Mouse (Mus musculus): Measurements from ENCODE around the gene Igf2bp2.
A peak's percentile ranks its signal among the peaks of the same experiment; 100 is the strongest.

The Igf2bp2 gene

DNA sequence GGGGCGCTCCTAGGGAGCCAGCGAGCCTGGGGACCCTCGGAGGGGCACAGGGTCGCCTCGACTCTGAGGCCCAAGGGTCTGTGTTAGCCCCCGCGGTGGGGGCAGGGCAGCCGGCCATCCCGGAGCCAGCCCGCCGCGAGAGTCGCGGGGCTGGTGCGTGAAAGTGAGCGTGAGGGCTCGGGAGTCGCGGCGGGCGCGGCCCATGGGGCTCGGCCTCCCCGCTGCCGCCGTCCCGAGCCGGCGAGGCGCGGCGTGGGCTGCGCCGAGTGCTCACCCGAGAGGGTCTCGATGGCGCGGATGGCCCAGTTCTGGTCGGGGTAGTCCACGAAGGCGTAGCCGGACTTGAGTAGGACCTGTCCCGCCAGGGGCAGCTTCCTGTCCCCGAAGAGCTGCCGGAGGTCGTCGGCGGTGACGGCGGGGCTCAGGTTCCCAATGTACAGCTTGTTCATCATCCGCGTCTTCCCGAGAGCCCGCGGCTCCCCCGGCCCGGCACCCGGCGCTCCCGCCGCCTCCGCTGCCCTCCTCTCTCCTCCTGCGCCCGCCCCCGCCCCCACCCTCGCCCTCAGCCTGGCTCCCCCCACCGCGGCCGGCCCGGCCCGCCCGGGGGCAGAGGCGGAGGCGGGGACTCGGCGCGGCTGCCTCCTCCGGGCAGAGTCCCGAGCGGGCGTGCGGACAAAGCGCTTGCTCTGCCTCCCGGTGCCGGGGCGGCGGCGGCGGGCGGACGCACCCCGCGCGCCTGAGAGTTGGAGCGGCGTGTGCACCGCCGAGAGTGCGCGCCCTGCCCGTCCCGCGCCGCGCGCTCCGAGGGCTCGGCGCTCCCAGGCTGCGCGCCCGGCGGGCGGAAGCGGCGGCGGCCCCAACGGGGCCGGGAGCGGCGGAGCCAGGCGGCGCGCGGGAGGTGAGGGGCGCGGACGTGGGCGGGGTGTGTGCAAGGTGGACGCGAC lies at the start of gene Igf2bp2:
Gene Igf2bp2, minus strand, starts transcription at position 788 of the 944 bp plus-strand sequence.
- DNase-seq (ENCODE audit: low read depth, low spot score): peak; percentile 64

- DNase-seq (ENCODE audit: low read depth, low spot score): no peak
Observed at GRCm38 (mm10) chr16:22203501-22203900, 40.4 kb upstream of the Igf2bp2 start.

DNA sequence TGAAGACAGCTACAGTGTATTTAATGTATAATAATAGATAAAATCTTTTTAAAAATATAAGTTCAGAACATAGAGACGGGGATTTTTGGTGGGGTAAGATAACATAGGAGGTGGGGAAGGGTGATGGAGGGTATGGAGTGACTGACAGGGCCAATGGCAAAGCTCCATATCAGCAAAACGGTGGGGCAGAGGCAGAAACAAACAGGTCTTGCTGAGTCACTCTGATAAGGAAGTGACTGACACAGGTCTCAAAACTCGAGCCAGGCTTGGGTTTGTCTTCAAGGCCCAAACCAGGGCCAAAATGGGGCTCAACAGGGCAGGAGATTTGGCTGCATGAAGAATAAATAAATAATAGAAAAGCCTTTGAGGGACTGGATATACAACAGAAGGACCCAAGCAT lies 38.8 kb upstream of the Igf2bp2 start:
- peak; percentile 44 for DNase-seq (ENCODE audit: low read depth, low spot score)

- peak; percentile 22 for DNase-seq (ENCODE audit: low read depth, low spot score)
Observed at GRCm38 (mm10) chr16:22200476-22200875, 37.4 kb upstream of the Igf2bp2 start.

- no peak for DNase-seq (ENCODE audit: low read depth, low spot score)
Observed at GRCm38 (mm10) chr16:22187366-22187765, 24.3 kb upstream of the Igf2bp2 start.

- no peak for DNase-seq (ENCODE audit: low read depth, low spot score)
Observed at GRCm38 (mm10) chr16:22185411-22185810, 22.3 kb upstream of the Igf2bp2 start.

DNA sequence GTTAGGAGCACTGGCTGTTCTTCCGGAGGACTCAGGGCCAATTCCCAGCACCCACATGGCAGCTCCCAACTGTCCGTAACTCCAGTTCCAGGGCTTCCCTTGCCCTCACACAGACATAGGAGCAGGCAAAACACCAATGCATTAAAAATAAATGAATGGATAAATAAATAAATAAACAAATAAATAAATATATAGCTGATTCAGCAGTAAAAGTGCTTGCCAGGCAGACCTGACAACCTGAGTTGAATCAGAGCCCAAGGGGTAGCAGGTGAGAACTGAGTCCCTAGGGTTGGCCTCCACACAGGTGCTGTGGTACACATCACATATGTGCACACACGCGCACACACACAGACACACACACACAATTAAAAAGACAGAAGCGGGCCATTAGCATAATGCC lies 21.0 kb upstream of the Igf2bp2 start:
- no peak for DNase-seq (ENCODE audit: low read depth, low spot score)

GRCm38 (mm10) chr16:22182286-22182685 lies 19.2 kb upstream of the Igf2bp2 start:
- DNase-seq (ENCODE audit: low read depth, low spot score): peak; percentile 88

GRCm38 (mm10) chr16:22178793-22179192 lies 15.7 kb upstream of the Igf2bp2 start:
- DNase-seq (ENCODE audit: low read depth, low spot score): no peak

- DNase-seq (ENCODE audit: low read depth, low spot score): no peak
Observed at GRCm38 (mm10) chr16:22177999-22178398, 14.9 kb upstream of the Igf2bp2 start.

GRCm38 (mm10) chr16:22168731-22169130 lies 5.6 kb upstream of the Igf2bp2 start:
- DNase-seq (ENCODE audit: low read depth, low spot score): no peak

DNA sequence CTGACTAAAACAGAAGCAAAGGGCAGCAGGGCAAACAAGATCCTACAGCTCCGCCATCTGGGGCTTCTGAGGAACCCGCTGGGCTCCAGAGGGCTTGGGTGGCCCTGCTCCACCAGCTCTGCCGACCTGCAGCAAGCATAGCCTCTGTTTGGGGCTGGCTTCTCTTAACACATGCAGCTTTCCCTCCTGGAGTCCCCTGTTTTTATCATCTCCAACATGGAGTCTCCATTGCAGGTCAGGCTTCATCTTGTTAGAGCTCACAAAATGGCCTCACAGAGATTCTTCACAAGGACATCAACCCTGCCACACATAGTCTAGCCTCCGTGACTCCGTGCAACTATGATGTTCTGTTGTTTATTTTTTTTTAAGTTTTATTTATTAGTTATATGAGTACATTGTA lies 2.5 kb upstream of the Igf2bp2 start:
- no peak for DNase-seq (ENCODE audit: low read depth, low spot score)

DNA sequence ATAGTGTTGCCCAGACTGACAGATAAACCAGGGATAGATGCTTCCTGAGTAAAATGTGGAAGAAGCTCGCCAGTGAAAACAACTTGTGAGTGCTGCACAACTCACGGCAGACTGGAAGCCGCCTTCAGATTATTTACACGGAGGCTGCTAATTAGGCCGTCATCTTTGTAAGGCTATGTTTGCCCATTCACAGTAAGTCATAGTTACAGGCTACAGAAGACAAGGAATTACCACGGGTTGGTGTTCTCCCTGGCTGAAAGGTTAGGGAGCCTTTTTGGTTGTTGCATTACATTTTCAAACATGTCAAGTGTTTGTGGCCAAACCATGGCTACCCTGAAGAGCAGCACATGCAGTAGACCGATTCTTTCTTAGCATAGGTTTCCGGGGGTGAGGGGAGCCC lies 1.3 kb upstream of the Igf2bp2 start:
- no peak for DNase-seq (ENCODE audit: low read depth, low spot score)

DNA sequence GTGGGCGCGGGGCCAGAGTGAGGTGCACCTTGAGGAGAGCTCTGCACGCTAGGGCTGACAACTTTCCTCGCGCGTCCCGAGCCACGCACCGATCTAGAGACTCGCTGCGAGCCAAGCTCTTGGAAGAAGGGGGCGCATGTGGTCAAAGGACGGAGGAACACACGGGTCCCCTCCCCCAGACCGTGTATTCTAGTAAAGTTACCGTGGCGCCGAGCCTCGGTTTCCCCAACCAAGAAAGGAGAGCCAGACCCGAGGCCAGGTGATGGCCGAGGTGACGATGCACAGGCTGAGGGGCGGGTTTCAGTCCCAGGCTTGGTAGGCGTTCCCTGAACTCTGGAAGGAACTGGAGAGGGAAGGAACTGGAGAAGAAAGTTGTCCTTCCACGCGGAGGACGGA lies 355 bp upstream of the Igf2bp2 start:
- DNase-seq (ENCODE audit: low read depth, low spot score): peak; percentile 84

DNA sequence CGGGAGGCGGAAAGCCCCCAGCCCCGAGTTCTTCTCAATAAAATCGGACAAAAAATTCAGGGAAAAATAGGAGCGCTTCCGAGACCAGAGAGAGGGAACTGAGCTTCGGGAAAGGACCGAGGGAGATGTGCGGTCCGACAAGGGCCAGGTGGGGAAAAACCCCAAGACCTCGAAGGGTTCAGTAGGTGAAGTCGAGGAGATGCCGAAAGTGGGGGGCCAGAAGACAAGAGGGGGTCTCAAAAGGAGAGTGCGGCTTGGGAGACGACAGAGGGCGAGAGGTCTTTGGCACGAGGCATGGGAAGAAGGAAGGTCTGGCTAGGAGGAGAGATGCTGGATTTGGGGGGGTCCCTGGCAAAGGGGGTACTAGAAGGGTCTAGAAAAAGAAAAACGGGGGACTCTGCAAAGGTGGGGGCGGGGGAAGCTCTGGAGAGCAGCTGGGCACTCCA lies 1.0 kb downstream of the Igf2bp2 start:
- DNase-seq (ENCODE audit: low read depth, low spot score): peak; percentile 52

GRCm38 (mm10) chr16:22161351-22162065 lies 1.6 kb downstream of the Igf2bp2 start:
- peak; percentile 54 for DNase-seq (ENCODE audit: low read depth, low spot score)

GRCm38 (mm10) chr16:22160386-22161145 lies 2.5 kb downstream of the Igf2bp2 start:
- DNase-seq (ENCODE audit: low read depth, low spot score): peak; percentile 36

DNA sequence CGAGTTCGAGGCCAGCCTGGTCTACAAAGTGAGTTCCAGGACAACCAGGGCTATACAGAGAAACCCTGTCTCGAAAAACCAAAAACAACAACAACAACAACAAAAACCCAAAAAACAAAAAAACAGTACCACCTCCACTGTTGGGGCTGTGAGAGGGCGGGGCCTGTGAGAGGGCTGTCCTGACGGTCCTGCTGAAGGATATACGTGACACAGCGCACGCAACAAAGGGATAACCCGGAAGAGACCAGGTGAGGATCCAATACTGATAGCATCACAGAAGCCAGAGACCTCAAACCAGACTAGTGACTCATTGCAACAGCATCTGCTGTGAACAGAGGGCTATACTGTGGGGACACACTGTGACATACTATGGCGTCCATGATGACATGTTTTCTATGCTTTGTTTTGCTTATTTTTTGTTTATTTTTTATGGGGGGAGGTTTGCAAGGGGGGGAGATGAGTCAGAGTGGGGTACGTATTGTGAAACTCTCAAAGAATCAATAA lies 10.1 kb downstream of the Igf2bp2 start:
- DNase-seq (ENCODE audit: low read depth, low spot score): peak; percentile 50

DNA sequence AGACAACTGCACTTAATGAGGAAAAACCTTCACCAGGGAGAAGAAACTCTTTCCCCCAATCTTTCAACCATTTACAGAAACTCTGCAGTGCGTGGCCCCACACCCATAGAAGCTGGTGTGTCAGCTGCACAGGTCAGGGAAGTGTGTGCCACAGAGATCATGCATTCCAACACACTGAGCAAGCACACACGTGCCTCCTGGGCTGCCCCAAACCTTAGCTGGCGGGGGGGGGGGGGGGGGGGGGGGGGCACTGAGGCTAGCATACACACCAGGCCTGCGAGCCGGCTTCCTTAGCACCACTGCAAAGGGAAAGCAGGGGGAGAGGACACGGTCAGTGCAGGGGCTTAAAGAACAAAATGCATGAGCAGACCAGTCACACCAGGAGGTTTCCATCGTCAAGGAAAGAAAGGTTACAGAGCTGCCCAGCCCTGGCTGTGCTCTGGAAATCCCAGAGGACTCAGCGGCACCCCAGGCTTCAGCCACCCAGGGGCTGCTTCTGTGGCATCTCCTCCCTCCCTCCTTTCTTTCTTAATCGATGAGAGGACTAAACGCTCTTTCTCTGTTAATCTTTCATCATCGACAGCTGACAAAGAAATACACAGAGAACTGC lies 11.3 kb downstream of the Igf2bp2 start:
- peak; percentile 80 for DNase-seq (ENCODE audit: low read depth, low spot score)

GRCm38 (mm10) chr16:22150421-22150820 lies 12.7 kb downstream of the Igf2bp2 start:
- no peak for DNase-seq (ENCODE audit: low read depth, low spot score)

- no peak for DNase-seq (ENCODE audit: low read depth, low spot score)
Observed at GRCm38 (mm10) chr16:22149659-22150345, 13.3 kb downstream of the Igf2bp2 start.

All from 3T3-L1 (cell line).